Mouse (Mus musculus) cortical plate, adult 2 months (tissue): ENCODE data around the gene Cryba4. TPM values are rescaled to one million over a fixed set of nuclear protein-coding genes. Genes with fewer than 3 reads are reported as not detected.

ENCODE experiments used
- H3K27ac ChIP-seq: fragments of 200-500 bp; 2 replicates; pipeline ENCODE4 v1.5.1; 2012; ENCODE audit warnings: low read length, control low read depth, inconsistent platforms; ENCODE audit not compliant: insufficient read depth
- H3K4me1 ChIP-seq: fragments of 200-500 bp; 2 replicates; pipeline ENCODE4 v1.6.1; 2011; ENCODE audit warnings: low read length; ENCODE audit not compliant: control insufficient read depth, insufficient read depth
- H3K4me3 ChIP-seq: fragments of 200-500 bp; 2 replicates; pipeline ENCODE4 v1.5.1; 2011; ENCODE audit warnings: mild to moderate bottlenecking, low read length, control low read depth; ENCODE audit not compliant: insufficient read depth
- CTCF ChIP-seq: fragments of 200-500 bp; IDR thresholded peaks from 2 replicates; pipeline ENCODE4 v1.5.1; 2011; ENCODE audit warnings: mild to moderate bottlenecking, control low read depth, low read length; ENCODE audit not compliant: insufficient read depth; ENCODE audit errors: extremely low read depth
- POLR2A ChIP-seq: fragments of 200-500 bp; IDR thresholded peaks from 2 replicates; pipeline ENCODE4 v1.6.1; 2011; ENCODE audit warnings: mild to moderate bottlenecking, low read length, control low read depth; ENCODE audit not compliant: insufficient read depth; ENCODE audit errors: extremely low read depth
- polyA plus RNA-seq: library from polyadenylated mRNA; depleted of rRNA; stranded (reverse); fragments of >200 nt; gene quantifications from 2 replicates; pipeline ENCODE4 v1.2.3, GENCODE M21; 2012

Cryba4 gene
- polyA plus RNA-seq, 1 experiment, result 2.2 TPM

GRCm38 (mm10) chr5:112256457-112256856, 4.1 kb upstream of the Cryba4 start:
- TF ChIP-seq POLR2A (no peak), CTCF (no peak)
- Histone ChIP-seq H3K4me1 (peaks cover 2% of the 10 kb centered on the region; the same call in 1 of the 2 replicates), H3K4me3 (no peak overlapping the region), H3K27ac (0 out of 2 replicates have a peak overlapping the region, but pooled peaks have one; percentile 12)

DNA sequence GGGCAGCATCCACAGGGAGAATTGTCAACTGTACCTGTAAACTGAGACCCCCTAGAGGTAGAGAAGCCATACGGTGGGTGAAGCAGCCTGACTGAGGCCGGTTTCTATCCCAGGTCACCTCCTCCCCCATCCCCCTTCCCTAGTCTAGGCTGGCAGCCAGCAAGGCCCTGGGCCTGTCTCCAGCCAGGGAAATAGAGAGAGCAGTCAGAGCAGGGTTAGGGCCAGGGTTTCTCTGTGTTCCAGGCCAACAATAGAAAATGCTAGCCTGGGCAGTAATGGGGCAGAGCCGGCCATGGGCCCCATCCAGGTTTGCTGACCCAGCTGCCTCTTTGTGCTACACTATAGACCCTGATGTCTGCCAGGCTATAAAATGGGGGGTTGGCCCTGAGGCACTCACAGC, 3.1 kb upstream of the Cryba4 start, which contains the start of gene Crybb1:
Gene Crybb1 (plus strand): TSS at position 390 of the 400 bp plus-strand sequence.
- peaks cover 2% of the 10 kb centered on the region; the same call in 1 of the 2 replicates for H3K4me1 ChIP-seq
- TF ChIP-seq POLR2A, result no peak
- TF ChIP-seq CTCF, result no peak
- H3K4me3 ChIP-seq, result no peak within 1 kb of the TSS
- H3K27ac ChIP-seq, result peak within 1 kb of the TSS; percentile 90

DNA sequence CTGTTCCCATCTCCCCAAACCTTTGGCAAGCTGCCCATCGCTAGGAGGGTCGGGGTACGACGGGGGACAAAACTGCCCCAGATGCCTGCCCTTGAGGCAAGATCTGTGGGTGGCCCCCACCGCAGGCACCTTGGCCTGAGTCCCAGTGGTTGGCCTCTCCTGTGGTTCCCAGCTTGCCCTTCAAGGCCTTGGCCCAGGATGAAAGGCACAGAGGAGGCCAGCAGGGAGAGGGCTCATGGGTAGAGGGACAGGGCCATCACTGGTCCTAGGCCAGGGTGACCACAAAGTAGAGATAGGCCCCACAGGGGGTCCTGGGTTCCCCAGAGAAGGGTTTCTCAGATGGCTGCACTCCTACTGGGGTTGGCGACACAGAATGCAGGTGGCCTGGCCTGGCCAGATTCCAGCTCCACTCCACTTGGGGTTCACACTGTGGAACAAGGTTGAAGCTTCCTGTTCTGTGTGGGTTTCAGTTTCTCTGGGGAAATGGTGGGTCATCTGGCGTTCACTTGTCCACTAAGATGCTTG, 2.0 kb upstream of the Cryba4 start:
- H3K27ac ChIP-seq, result peak overlapping the region; percentile 90
- no peak for TF ChIP-seq CTCF
- no peak for TF ChIP-seq POLR2A
- peaks cover 2% of the 10 kb centered on the region; the same call in 1 of the 2 replicates for H3K4me1 ChIP-seq
- H3K4me3 ChIP-seq, result no peak overlapping the region

GRCm38 (mm10) chr5:112253169-112253568, 851 bp upstream of the Cryba4 start:
- TF ChIP-seq POLR2A (no peak), CTCF (no peak)
- Histone ChIP-seq H3K4me3 (no peak overlapping the region), H3K4me1 (peaks cover 2% of the 10 kb centered on the region; the same call in 1 of the 2 replicates), H3K27ac (no peak overlapping the region)

- no peak for TF ChIP-seq POLR2A
- no peak for TF ChIP-seq CTCF
These were observed 3.2 kb downstream of the Cryba4 start for GRCm38 (mm10) chr5:112249106-112249505.

DNA sequence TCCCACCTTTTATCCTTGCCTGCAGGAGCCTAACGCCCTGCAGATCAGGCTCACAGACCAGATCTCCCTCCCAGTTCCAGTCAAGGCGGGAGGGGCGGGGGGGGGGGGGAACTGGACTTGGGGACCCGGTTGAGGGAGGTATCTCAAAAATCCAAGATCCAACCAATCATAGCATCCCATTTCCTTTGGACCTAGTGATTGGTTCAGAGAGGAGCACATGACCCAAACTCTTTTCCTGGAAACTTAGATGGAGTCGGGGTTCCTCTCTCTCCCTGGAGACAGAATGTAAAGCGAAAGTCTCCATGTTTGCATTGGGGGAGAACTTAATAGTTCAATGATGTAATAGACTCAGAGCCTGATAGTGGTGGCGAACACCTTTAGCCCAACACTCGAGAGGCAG, 4.9 kb downstream of the Cryba4 start:
- Histone ChIP-seq H3K27ac (no peak overlapping the region), H3K4me3 (no peak overlapping the region), H3K4me1 (no peaks in the 10 kb centered on the region)
- TF ChIP-seq CTCF, result no peak

More at GRCm38 (mm10) chr5:112249106-112249505, 3.2 kb downstream of the Cryba4 start:
- no peaks in the 10 kb centered on the region; the same call in 1 of the 2 replicates for H3K4me1 ChIP-seq
- no peak overlapping the region for H3K4me3 ChIP-seq
- no peak overlapping the region for H3K27ac ChIP-seq

DNA sequence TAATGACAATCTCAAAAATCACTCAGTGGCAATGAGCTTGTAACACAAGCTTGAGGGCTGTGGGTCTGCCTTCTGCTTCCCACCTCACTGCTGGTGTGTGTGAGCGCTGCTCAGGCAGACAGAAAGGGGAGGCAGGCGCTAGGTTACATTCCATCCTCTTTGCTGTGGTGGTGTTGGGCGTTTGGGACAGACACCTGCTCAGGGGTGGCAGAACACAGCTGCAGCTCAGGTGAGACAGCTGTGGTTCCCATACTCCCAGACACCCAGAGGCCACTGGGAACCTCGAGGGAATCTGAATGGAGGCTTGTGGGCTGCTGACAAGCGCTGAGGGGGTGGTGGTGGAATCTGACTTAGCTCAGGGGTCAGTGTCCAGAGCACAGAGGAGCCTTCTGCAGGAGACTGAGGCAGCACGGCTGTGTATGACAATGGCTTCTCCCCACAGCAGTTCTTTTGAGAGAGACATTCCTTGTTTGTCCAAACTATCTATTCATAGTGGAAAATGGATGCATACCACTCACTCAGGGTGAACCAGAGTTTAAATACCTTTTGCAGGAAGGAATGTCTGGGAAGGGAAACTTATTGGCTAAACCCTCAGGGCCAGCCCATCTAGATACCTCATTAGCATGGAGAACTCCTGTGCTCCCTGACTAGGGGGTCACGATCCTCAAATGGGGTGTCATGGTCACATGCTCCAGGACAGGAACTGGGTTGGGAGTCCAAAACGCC, 7.3 kb downstream of the Cryba4 start:
- TF ChIP-seq POLR2A, result no peak
- TF ChIP-seq CTCF, result no peak
- H3K27ac ChIP-seq, result no peak overlapping the region

DNA sequence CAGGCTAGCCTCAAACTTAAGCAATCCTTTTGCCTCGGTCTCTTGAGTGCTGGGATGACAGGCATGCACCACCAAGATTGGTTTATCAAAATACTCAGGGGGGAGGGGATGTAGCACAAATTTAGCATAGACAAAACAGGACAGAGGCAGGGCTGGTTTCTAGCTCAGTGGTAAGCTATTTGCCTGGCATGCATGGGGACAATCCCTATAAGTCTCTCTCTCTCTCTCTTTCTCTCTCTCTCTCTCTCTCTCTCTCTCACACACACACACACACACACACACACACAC, 8.1 kb downstream of the Cryba4 start:
- TF ChIP-seq CTCF, result no peak
- no peak for TF ChIP-seq POLR2A
- Histone ChIP-seq H3K4me3 (no peak overlapping the region), H3K27ac (no peak overlapping the region), H3K4me1 (no peaks in the 10 kb centered on the region)

More for the DNA sequence above, 7.3 kb downstream of the Cryba4 start:
- Histone ChIP-seq H3K4me1 (no peaks in the 10 kb centered on the region), H3K4me3 (no peak overlapping the region)

DNA sequence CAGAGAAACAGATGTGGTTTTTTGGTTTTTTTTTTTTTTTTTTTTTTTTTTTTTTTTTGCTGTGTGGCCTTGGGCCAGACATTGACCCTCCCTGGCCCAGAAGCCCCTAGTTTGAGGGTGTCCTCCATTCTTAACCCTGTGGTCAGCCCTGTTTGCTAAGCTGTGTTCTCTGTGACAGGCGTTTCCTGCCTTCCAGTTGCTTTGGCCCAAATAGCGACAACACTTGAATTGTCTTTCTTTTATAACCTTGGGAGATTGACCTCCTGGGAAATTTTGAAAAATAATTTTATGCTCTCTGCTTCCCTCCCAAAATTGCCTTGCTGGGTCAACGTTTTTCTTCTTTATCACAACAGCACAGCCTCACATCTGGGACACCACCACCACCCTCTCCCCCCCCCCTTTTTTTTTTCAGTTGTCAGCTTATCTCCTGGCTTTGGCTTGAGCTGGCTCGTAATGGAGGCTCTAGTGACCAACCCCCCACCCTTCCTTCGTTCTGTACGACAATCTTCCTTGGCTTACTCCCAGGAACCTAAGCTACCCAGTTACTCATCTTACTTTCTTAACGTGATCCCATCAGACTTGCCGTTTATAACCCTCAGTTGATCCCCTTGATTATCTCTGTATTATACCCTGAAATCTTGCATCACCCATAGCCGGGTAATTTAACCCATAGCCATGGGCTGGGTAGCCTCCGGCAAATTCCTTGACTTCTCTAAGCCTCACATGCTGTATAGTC, 8.6 kb downstream of the Cryba4 start:
- no peak overlapping the region for H3K4me3 ChIP-seq
- no peak for TF ChIP-seq POLR2A
- TF ChIP-seq CTCF, result no peak

More for the DNA sequence above, 8.6 kb downstream of the Cryba4 start:
- H3K27ac ChIP-seq, result no peak overlapping the region
- H3K4me1 ChIP-seq, result no peaks in the 10 kb centered on the region
